Mouse (Mus musculus) megakaryocyte-erythroid progenitor cell, adult 5-6 weeks (primary cell): Measurements from ENCODE around the gene Pbx3. TPM values are rescaled to one million over a fixed set of nuclear protein-coding genes. Genes with fewer than 3 reads are reported as not detected.

Experiments
- ATAC-seq: replicated peaks from 2 replicates; pipeline ENCODE4 v1.8.0; 2016; ENCODE audit warnings: mild to moderate bottlenecking, inconsistent platforms; ENCODE audit not compliant: severe bottlenecking, poor library complexity, low FRiP score, low TSS enrichment
- total RNA-seq, 2 experiments: library from RNA; stranded (forward) in 1 of 2; stranded (reverse) in 1 of 2; fragments of 200-1000, 215-1000 nt in 1 of 2; fragments of >200 nt in 1 of 2; fragmentation: Nextera tagmentation in 1 of 2; gene quantifications; 2 replicates each; pipeline ENCODE4 v1.2.3; 2014 to 2017

Gene Pbx3
- total RNA-seq, 2 experiments from 2014 or later, result 10.2 to 12.8 TPM

GRCm38 (mm10) chr2:34162484-34162883, 210.5 kb downstream of the Pbx3 start:
- no peak for ATAC-seq

GRCm38 (mm10) chr2:34157746-34158145, 215.2 kb downstream of the Pbx3 start:
- ATAC-seq, result no peak

DNA sequence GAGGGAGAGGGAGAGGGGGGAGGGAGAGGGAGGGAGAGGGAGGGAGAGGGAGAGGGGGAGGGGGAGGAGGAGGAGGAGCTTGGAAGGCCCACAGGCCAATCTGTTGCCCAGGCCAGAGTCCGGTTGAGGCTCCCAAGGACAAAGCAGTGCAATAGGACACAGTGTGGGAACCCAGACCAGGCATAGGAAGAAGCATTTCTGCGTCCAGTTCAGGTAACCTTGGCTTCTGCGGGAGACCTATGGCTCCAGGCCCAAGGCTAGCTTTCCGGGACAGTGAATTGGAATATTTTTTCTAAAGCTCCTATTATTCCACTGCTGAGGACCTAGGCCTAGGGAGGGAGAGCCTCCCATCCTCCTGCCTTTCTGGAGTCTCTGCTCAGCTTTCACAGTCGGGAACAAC, 218.1 kb downstream of the Pbx3 start:
- ATAC-seq, result no peak

GRCm38 (mm10) chr2:34153336-34153735, 219.6 kb downstream of the Pbx3 start:
- no peak for ATAC-seq

- no peak for ATAC-seq
Measured at GRCm38 (mm10) chr2:34150560-34150959, 222.4 kb downstream of the Pbx3 start.

DNA sequence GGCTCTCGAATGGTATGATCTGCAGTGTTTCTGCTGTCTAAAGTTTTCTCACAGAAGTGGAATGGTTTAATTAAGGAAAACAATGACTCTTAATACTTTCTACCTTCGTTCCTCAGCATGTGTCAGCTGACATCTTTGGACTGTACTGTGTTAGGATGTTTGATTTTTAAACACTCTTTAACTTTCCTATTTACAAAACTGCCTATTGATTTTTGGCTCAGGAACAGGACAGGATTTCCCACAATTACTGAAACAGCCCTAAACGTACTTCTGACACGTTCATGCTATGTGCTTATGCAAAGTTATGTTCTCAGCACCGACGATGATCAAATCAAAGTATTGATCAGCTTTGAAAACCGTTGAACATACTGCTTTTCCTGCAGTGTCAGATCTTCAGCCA, 224.7 kb downstream of the Pbx3 start:
- no peak for ATAC-seq

DNA sequence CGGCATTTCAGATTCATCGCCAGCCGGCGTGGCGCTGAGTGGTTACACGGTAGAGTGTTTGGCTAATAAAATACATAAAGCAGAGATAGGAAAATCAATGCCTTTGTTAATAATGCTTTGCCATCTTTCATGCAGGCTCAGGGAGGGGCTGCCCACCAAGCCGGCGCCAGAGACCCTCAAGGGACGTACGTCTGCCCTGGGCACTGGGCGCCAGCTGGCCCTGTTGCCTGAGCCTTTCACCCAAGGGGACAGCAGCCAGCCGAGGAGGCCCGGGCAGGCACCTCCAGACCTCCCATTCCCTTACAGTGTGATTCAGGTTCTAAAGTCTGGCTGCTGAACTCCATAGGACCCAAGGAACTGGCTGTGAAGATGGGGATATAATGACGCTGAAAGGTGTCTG, 225.5 kb downstream of the Pbx3 start:
- no peak for ATAC-seq

- ATAC-seq, result no peak
Measured at GRCm38 (mm10) chr2:34147036-34147435, 225.9 kb downstream of the Pbx3 start.

GRCm38 (mm10) chr2:34146431-34146830, 226.5 kb downstream of the Pbx3 start:
- ATAC-seq, result no peak

DNA sequence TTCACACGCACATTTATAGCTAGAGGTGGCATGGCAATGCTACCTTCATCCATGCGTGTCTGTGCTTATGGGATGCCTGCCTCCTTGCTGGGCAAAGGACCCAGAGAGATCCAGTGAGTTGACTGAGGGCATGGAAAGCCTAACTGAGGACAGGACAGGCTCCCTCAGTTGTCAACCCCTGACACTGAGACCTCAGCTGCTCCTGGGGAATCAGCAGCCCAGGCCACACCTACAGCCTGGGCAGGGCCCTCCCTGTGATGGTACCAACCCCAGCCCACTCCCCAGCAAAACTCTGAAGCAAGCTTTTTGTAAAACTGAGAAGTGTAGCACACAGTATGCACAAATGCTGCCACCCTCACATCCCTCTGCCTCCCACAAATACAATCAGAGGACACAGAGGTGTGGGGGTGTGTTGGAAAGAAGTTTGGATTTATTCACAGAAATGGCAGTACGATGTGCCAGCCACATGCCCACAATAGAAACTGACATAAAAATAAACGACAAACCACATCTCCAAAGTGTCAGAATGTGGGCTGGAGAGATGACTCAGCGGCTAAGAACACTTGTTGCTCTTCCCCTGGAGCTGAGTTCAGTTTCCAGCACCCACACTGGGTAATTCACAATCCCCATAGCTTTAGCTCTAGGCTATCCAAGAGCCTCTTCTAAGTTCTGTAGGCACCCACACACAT, 233.3 kb downstream of the Pbx3 start:
- ATAC-seq, result no peak

DNA sequence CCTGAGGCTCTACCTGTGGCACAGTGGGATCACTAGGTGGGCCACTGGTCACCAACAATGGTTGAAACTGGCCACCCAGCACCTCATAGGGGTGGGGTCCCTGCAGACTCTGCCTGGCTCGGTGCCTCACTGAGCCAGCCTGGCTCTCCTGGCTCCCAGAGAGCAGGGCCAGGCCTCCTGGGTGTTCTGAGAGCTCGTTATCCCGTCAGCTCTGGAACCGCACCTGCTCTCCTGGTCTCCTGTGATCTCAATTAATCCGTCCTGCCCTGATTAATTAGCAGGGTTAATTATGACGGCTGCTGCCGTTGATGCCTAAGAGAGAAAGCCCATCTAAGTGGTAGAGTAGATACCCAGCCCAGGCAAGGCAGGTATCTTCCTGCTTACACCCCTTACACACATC, 237.6 kb downstream of the Pbx3 start:
- ATAC-seq, result no peak

- ATAC-seq, result no peak
Measured at GRCm38 (mm10) chr2:34132751-34133150, 240.2 kb downstream of the Pbx3 start.

- ATAC-seq, result no peak
Measured at GRCm38 (mm10) chr2:34129674-34130267, 243.2 kb downstream of the Pbx3 start.

DNA sequence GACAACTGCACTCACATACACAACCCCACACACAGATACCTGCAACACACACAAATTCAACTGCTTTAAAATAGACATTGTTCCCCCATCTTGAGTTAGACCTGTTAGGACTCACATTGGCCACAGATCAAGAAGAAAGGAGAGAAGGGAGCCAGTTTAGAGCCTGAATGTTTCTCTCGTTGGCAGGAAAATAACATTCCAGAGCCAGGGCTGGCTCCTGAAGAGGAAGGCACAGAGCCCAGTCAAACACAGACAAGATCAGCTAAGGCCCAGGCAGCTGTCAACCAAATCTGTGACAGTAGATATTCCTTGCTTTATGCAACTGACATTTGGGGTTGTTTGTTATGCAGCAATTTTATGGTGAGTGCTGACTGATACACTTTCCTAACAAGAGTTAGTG, 245.1 kb downstream of the Pbx3 start:
- no peak for ATAC-seq

DNA sequence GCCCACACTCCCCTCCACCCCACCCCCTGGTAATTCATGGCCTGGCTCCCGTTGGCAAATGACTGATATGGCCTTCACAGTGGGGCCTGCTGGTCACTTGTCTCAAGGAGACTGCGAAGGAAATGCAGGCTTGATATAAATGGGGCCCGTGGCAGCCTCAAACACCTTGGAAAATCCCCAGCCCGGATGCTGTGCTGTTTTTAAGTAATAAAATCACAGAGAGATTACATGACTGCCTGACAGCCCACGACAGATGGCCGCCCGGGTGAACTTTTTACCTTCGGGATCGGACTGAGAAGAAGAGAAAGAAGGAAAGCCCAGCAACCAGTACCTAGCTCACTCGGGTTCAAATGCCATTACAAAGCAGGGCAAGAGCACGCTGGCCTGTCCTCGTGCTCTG, 249.0 kb downstream of the Pbx3 start:
- ATAC-seq, result no peak

Other genes with a start within 250 kb of the Pbx3 start
- gene Mapkap1, start 33.6 kb upstream of the Pbx3 start, total RNA-seq (2014; fragmentation: Nextera tagmentation), result 28.2 and 37.8 TPM in 2 replicates
- 52.8 and 54.3 TPM in 2 replicates for gene Mapkap1, start 33.6 kb upstream of the Pbx3 start, total RNA-seq (2017)